Mouse (Mus musculus): ENCODE data around the gene Lhfpl3. TPM values are rescaled to one million over a fixed set of nuclear protein-coding genes. Genes with fewer than 3 reads are reported as not detected.

Lhfpl3 gene
- total RNA-seq, 1 experiment from 2014 or later = 1.9 TPM

DNA sequence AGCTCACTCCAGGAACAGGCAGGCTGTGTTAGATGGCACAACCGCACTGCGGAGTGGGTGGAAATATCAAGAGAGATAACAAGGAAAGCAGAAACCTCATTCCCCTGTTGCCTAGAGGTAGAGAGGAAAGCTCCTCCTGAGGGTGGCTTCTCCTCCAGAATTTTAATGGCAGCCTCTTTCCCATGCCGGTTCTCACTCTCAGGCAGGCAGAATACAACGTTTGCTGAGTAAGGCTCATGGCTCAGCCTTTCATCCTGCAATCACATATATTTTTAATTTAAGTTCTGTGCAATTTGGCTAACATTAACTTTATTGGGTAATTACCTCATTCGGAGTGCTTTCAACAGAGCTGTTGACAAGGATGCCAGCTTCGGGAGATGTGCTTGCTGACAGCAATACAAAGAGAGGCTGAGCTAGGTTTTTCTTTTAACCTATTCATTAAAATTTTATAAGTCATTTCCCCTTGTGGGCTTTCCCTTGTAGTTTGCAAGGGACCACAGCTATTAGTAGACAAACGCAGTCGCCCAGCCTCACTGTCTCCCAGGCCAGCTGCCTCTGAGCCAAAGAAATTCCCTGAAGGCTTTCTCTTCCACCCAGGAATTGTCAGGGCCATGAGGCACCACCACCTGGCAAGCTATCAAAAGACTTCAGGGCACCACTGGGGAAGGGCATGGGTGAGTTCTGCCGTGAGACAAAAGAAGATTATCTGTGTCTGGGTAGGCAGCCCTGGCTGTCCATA, 394.5 kb downstream of the Lhfpl3 start:
- peak; percentile 16 for DNase-seq

DNA sequence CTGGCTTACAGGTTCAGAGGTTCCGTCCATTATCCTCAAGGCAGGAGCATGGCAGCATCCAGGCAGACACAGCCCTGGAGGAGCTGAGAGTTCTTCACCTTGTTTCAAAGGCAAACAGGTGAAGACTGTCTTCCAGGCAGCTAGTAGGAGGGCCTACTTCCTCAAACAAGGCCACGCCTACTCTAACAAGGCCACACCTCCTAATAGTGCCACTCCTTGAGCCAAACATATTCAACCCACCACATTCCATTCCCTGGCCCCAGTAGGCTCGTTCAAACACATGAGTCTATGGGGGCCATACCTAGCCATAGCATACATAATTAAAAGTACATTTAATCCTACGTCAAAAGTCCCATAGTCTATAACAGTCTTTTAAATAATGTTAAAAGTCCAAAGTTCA, 407.4 kb downstream of the Lhfpl3 start:
- DNase-seq = no peak

DNA sequence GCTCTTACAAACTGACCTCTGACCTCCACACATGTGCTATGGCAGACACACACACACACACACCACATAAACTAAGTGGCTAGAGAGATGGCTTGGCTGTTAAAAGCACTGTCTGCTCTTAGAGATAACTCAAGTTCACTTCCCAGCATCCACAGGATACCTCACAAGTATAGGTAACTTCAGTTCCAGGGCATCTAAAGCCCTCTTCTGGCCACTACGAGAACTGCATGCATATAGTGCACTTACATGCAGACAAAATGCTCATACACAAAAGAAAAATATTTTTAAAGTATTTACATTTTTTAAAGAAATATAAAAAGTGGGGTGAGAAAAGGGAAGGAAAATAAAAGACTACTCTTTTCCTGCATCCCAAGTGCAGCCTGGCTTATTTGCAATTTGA, 408.6 kb downstream of the Lhfpl3 start:
- no peak for DNase-seq

DNA sequence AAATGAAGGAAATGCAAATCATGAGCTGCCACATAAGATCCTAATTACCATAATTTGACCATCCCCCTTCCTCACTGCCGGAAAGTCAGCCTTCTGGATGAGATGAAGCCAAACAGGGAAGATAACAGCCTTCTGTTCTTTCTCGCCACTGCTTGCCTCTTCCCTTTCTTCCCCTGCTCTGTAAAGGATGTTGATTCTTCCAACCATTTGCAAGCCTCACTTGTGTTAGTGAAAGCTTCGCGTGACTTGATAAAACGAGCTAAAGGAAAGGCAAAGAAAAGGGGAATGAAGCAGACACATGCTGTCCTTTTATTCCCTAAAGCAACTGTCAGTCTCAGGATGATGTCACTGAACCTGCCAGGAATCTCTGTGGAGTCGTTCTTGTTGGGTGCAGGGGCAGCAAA, 420.1 kb downstream of the Lhfpl3 start:
- DNase-seq = no peak

DNA sequence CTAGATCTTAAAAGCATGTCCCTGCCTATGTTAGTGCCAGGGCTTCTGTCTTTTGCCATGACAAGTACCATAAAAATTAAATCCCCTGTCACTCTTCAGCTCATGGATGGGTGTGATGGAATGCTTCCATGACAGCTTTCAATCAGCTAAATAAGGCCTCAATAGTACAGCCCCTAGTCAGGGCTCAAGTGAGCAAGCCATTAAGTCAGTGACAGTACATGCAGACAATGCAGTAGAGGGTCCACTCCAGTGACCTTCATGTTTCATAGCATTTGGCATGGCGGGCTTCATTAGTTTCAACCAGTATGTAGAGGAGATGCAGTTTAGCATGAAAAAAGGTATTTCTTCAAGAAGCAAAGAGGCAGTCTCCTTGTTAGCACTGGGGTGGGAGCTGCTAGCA, 420.8 kb downstream of the Lhfpl3 start:
- DNase-seq = no peak

DNA sequence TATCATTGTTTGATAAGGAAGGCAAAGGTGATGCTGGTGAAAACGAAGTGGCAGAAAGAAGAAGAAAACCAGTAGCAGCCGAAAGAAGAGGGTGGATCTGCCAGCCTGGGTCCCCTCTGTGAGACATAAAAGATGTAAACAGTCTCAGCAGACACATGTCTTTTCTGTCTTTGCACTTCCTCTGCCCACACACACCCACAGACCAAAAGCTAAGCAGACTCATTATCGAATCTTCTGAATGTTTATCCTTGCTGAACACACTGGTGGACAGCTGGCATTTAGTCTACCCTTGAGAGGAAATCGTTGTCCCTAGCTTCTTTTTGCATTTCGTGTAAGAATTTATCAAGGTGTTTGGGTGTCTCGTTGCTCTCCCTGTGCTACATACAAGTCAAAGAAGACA, 443.8 kb downstream of the Lhfpl3 start:
- no peak for DNase-seq

DNA sequence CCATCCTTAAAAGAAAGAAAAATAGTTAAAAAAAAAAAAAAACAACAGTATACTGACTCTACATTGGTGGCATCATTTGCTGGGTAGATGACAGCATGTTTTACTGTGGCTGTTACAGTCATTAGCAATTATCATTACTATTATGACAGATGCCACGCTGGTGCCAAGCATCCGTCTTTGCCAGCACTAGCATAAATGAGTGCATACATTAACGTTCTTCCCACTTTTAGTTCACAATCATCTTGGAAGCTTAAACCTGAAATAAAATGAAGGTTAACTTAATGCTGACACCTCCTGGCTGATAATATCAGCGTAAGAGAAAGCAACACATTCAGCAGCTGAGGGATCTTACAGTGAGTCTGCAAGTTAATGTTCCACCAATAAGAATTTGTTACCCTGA, 451.0 kb downstream of the Lhfpl3 start:
- no peak for DNase-seq

DNA sequence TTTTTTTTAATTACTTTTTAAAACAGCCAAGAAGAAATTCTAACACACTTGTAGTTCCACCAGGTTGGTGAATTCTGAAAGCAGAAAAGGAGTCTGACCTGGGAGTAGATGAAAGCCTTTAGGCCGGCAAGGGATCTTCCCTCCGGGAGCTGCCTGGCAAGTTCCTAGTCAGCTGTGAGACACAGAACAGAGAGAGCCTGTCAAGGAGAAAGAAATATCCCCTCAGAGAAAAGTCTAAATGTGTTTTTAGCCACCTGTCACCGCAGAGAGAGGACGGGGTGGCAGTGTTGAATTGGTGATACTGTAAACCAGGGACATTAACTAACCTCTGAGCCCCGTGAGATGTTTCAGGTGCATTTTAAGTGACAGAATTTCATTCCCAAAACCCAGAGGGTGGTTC, 467.2 kb downstream of the Lhfpl3 start:
- no peak for DNase-seq

DNA sequence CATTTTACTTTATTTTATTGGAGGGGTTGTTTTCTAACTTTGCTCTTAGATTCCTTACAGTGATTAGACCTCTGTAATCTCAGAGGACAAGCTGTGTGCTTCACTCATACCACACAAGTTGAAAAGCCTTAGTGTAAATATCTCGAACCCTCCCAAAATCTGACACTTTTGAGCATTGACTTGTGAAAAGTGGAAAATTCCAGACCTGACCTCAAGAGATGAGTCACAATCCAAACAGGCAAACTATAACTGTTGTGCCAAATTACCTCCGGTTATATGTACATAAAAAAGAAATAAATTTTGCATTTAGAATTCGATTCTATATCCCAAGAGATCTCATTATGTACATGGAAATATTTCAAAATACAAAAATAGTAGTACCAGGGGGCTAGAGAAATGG, 468.8 kb downstream of the Lhfpl3 start:
- DNase-seq = no peak

DNA sequence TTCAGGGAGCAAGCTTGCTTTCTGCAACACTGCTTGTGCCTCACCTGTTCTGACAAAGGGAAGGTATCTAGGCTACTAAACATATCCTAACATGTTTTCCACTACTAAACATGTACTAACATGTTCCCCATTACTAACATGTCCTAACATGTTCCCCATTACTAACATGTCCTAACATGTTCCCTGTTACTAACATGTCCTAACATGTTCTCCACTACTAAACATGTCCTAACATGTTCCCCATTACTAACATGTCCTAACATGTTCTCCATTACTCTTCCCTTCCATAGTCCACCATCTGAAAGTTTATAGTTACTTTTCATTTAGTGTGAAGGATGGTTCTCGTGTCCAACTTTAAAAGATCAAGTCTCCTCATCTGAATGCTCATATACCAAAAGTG, 473.8 kb downstream of the Lhfpl3 start:
- no peak for DNase-seq

DNA sequence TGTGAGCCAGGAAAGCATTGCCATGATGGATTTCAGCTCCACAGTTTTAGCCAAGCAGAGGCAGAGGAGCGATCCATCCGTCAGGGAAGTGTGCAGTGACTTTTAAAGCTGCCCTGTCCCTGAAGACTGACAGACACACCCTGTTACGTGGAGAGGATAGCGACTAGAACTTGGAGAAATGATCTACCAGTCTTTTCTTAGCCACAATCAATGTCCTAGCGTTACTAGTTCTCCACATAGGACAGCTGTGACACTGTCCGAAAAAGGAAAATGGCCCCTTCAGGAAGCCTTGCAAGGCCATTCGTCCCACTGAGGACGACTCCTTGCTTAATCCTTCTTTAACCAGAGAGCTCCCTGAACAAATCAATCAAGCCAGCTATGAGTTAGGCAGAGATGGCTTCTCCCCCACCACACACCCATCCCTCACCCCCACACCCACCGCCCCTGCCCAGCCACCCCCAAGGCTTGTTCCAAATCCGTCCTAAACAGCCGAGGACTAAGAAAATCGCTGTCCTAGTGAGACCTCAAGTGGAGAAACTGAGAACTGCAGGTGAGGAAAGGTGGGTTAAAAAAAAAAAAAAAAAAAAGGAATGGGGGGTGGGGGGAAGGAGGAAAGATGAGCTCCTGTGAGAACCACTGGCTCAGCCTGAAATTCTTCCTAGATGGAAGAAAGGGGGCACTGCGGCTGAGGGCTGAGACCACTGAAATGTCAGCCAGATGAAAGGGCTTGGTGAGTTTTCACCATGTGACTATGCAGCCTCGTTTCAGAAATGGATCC, 479.1 kb downstream of the Lhfpl3 start:
- peak; percentile 16 for DNase-seq

DNA sequence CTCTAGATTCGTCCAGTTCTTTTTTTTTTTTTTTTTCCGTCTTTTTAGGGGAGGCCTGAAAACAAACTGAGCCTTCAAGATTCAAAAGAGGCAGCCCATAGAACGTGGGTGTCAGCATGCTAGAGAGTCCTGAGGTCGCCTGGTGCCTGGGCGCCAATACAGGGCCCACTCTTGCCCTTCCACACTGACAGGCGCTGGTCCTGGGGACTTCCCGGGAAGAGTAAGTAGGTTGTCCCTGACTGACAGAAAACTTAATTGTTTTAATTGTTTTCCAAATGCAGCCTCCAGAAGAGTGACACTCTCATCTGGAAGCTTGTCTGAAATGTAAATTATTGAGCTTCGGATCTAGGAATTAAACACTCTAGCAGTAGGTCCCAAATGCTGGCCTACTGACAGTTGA, 479.8 kb downstream of the Lhfpl3 start:
- DNase-seq = no peak

DNA sequence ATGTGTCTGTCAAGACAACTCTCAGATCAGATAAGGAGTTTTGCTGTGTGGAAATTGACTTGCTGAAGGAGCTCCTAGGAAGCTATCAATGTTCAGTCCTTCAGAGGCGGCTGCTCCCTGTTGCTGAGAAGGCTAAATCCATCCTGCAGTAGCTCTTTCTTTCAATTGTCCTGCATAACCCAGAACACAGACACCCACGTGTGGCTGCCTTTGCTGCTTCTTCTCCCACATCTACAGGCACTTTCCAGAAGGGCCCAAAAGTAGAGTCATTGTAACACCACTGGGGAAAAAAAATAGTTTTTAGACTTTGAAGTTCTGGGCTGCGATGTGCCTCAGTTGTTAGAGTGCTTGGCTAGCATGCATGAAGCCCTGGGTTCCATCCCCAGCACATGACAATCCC, 480.9 kb downstream of the Lhfpl3 start:
- no peak for DNase-seq

DNA sequence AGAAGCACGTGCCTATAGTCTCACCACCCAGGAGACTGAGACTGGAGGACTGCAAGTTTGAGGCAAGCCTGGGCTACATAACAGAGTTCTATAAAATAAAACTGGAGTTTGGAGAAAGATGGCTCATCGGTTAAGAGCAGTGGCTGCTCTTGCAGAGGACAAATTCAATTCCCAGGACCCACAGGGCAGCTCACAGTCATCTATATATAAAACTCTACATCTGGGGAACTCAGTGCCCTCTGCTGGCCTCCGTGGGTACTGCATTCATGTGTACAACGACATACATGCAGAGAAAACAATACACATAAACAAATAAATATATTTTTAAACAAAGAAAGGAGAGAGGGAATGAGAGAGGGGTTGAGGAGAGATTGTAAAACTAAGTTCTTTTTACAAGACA, 501.1 kb downstream of the Lhfpl3 start:
- peak; percentile 43 for DNase-seq

DNA sequence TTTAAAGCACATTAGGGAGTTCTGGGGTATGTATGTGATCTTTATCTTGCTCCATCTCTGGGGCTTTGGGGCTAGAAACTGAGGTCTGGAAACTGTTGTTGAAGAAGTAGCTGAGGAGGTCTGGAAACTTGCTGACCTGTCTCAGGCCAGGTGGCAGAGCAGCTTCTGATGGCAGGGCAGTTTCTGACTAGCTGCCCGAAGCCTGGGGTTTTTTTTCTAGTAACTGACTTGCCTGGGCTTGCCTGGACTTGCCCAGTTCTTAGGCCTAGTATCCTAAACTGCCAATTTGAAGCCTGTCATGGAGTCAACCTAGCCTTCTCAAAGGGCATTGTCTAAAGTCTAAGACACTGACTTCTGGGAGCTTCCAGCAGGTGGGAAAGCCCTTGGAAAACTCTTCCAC, 501.9 kb downstream of the Lhfpl3 start:
- no peak for DNase-seq

DNA sequence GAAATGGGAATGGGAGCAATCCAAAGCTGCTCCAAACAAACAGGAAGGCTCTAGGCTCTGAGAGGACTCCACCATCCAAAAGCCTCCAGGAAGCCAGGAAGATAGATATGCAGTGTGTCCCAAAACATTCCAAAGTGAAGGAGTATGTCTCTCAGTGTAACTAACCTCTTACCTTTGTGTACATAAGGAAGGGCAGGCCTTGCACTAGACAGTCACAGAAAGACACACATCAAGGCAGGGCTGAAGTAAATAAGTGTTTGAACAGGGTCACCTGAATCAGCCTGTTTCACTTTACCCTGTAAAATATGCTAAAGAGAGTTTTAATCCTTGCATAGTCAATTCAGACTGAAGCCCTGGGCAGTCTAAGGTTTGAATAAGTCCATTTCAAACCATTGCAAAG, 502.4 kb downstream of the Lhfpl3 start:
- DNase-seq = no peak

DNA sequence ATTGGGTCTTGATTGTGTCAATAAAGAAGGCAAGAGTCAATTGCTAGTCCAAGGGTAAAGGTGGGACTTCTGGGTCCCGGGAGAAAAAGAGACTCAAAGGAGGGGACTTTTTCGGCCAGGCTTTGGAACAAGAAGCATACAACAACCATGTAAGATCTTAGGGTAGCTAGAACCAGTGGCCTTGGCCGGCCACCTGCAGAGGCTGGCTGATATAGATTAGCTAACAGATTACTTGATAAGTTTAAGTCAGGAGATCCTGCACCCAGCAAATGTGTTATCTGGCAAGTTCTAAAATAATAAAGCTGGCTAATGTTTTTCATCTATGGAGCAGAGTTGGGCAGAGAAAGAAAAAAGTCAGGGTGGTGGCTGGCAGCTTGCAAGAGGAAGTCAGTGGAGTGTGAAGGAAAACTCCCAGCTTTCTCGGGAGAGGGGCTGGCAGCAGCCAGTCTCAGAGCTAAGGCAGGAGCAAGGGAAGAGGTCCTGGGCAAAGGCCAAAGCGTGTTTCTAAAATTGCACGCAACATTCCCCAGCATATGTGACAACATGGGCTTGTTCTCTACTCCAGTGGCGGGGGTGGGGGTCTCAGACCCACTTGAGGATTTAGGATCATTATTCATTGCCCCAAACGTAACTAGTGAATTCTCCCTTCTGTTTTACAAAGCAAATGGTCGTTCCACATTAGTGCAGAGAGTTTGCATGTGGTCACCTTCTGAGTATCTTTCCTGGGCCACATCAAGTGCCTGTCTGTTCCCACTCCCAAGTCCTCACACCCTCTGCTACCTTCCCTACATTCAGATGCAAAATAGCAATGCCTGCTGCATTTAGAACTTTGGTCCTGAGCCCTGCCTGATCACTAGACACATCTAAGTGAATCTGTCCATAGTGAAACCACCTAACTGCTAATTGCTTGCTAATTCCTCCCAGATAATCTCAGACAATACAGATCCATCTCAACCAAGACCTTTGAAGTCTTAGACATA, 504.3 kb downstream of the Lhfpl3 start:
- no peak for DNase-seq

DNA sequence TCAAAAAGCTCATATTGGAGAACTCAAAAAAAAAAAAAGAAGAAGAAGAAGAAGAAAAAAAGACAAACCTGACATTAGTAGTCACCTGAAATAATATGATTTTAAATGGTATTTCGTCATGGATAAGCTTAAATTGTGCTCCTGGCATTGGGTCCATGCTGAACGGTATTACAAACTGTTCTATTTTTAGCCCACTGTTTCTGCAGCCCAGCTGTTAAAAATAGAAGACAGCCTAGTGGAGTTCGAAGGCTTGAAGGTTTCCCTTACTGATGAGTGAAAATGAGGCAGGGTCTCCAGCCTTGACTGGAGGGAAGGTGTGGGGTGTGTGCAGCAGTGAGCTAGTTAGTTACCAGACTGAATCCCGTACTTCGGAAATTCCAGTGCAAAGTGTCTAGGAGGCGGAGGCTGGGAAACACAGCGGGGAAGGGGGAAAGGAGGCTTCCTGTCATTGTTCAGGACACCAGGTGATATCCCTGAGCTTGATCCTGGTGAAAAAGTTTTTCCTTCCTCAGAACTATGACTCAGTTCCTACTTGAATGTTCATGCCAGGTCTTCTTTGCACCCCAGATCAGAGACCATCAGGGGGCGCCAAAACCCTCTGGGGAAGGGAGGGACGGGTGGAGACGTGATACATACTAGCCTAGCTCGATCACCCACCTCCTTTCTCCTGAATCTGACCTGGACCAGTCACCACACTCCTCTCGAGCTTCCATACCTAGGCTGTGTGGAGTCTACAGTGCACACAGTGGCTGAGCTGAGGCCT, 505.8 kb downstream of the Lhfpl3 start:
- DNase-seq = peak; percentile 78

DNA sequence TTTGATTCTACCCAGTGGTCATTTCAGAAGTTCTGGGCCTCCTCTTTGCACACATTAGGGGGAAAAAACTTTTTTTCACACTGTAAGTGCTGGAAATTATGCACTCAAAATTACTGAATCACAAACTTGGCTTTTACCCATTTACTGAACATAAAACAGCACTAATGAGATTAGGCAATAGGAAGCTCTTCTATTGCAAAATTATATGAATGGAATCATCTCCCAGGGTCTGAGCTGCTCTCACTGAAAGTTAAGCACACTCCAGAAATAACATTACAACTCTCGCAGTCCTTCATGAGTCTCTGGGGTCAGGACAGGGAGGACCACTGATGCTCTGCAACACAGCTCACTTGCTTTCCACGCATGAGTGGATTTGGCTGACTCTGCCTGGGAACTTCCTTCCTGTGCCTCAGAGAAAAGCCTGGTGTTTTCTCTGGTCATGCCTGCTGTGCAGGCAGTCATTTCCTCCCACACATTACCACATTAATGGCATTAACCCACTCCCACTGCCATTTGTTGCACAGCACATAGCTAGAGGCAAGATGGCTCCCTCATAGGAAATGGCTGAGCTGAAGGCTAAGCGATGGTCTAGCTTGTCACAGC, 510.1 kb downstream of the Lhfpl3 start:
- no peak for DNase-seq

DNA sequence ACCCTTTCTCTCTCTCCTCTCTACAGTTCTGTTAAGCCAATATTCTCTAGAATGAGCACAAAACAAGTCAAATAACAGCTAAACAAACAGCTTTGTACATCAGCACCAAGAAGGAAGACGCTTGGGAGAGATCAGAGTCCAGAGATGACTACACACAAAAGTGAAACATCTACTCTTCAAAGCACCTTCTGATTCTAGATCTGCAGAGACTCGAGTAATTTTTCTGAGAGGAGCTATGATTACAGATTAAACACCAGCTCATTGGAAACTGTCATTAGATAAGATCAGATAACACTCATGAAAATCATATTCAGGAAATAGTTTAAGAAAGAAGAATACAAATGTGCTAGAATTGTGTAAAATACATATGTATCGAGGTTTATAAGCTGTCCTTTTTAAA, 527.5 kb downstream of the Lhfpl3 start:
- no peak for DNase-seq

DNA sequence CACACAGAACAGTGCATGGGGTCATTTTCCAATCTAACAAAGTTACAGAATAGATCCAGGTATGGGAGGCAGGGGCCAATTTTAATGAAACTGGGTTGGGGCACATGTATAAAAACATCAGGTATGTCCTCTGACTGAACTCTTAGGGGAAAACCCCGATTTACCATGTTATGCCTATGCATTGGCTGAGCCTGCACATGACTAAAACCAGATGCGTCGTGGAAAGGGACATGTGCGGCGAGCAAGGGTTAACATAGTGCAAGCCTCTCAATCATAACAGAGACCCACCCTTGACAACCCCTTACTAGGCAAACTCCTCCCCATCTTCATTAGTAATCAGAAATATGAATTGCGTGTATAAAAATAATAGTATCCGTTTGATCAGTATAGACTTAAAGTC, 533.5 kb downstream of the Lhfpl3 start:
- DNase-seq = no peak

DNA sequence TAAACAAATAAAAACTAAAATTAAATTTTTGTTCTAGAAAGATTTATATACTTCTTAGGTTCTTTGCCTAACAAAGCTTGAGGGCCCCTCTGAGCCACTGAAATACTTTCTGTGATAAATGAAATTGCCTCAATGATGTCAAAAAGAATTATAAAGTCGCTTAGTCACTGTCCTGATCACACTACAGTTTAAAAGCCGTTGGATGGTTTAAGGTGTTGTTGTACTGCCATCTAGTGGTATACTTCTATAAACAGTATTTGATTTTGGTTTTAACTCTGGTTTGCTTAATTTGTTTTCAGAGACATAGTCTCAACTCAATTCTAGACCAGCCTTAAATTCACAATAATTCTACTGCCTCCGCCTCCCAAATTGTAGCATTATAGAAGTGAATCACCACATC, 539.0 kb downstream of the Lhfpl3 start:
- no peak for DNase-seq
